In the genomic region with DNA sequence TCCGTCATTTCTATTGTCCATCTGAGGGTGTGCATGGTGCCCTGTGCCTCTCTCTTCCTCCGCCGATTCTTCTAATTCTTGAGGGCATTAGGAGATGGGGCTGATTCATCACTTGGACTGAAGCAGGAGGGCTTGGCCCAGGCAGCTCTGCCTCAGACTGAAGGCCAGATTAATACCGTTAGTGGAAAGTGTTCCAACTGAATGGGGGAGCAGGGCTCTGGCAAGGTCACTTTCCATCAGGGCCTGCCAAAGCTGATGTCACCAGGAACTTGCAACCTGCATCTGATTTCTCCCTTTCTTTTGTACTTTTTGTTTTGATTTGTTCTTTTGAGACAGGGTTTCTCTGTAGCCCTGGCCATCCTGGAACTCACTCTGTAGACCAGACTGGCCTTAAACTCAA, we compare ENCODE assay signal across 7 mouse cellular contexts.
A peak's percentile ranks its signal among the peaks of the same experiment; 100 is the strongest.
DNase-seq lines count a peak whose midpoint lies in the region; TF ChIP-seq lines count a peak whose summit lies in the region.

No protein-coding gene starts in this region.

- H3K4me1 ChIP-seq in lung, adult 2 months (ENCODE audit: control insufficient read depth, insufficient read depth, low read length): no peaks in the 10 kb centered on the region

- no peak overlapping the region for H3K4me3 ChIP-seq in lung, adult 2 months (replicated peaks; ENCODE audit: extremely low read depth, low read depth, low read length)

- 59% methylated on average over 4 of the region's 4 CpGs for WGBS in lung, adult 2 months

- peak; percentile 83 for DNase-seq in NIH3T3 (ENCODE audit: low read depth)
- peak; percentile 88 for DNase-seq in adrenal gland, postnatal 14 days
- DNase-seq in gastrocnemius, postnatal 14 days: peak; percentile 77
- DNase-seq in lung, adult 2 months: peak; percentile 15
- DNase-seq in frontal cortex, adult 2 months (ENCODE audit: extremely low spot score in 1 of 2, low spot score in 1 of 2): no peak
- DNase-seq in yolk sac, embryonic 10.5 days (ENCODE audit: low spot score): no peak
- no peak for DNase-seq in B cell, adult 2 months

- TF ChIP-seq POLR2A in lung, adult 2 months (IDR thresholded peaks at IDR 0.05; ENCODE audit: borderline replicate concordance, extremely low read depth, low read depth, low read length): no peak

- intact Hi-C loops in gastrocnemius, postnatal 14 days (cut with DNase I; ENCODE audit: low total_unique reads): no loop called here

- TF ChIP-seq CTCF in lung, adult 2 months (IDR thresholded peaks at IDR 0.05; ENCODE audit: insufficient read depth, low read length): no peak

Comparison
In these comparisons a context has a peak if more than half of its experiments do, and no peak if none do; other contexts are left out.
1. DNase-seq: peak in NIH3T3 (single experiment), adrenal gland, postnatal 14 days (single experiment), gastrocnemius, postnatal 14 days (single experiment) and lung, adult 2 months (single experiment); none in frontal cortex, adult 2 months (0 of 2), yolk sac, embryonic 10.5 days (single experiment) and B cell, adult 2 months (0 of 2).